19 mouse cellular contexts compared by ENCODE assay signal in genomic region chr11:121605604-121606003, GRCm38 (mm10).
"Had no signal": no experiment of that assay in that cellular context is flagged by ENCODE, and none has a peak within 500 bp of the region (broad histone marks: within the 10 kb centered on the region; RNA-seq: fewer than 3 reads in every experiment).

No protein-coding gene starts in this region.

- H3K9me3 ChIP-seq: liver, embryonic 13.5 days; midbrain, embryonic 12.5 days; midbrain, embryonic 15.5 days; neural tube, embryonic 13.5 days; stomach, embryonic 15.5 days had no signal

- DNase-seq: kidney, adult 11 months; kidney, adult 9 months; kidney, postnatal 25 days; layer of hippocampus, adult 9-11 months; liver, embryonic 13.5 days; lung, adult 2 months; lung, postnatal 14 days; lung, postnatal 4 days; retina, postnatal 1 day; right cerebral cortex, postnatal 25 days; spleen, adult 18-20 months; thymus, adult 18-20 months; thymus, postnatal 14 days had no signal

- H3K4me3 ChIP-seq: layer of hippocampus, adult 2 months; liver, embryonic 13.5 days; midbrain, embryonic 12.5 days; midbrain, embryonic 15.5 days; neural tube, embryonic 13.5 days; stomach, embryonic 15.5 days had no signal

- H3K4me1 ChIP-seq: midbrain, embryonic 12.5 days; midbrain, embryonic 15.5 days; neural tube, embryonic 13.5 days; stomach, embryonic 15.5 days had no signal

- H3K4me2 ChIP-seq: liver, embryonic 13.5 days; midbrain, embryonic 12.5 days; midbrain, embryonic 15.5 days; neural tube, embryonic 13.5 days; stomach, embryonic 15.5 days had no signal

- H3K9ac ChIP-seq: liver, embryonic 13.5 days; midbrain, embryonic 12.5 days; midbrain, embryonic 15.5 days; neural tube, embryonic 13.5 days; stomach, embryonic 15.5 days had no signal

- ATAC-seq: midbrain, embryonic 15.5 days had no signal

- H3K27ac ChIP-seq: kidney, postnatal 0 days; layer of hippocampus, adult 2 months; liver, embryonic 13.5 days; midbrain, embryonic 12.5 days; midbrain, embryonic 15.5 days; neural tube, embryonic 13.5 days; stomach, embryonic 15.5 days had no signal

- H3K27me3 ChIP-seq: liver, embryonic 13.5 days; midbrain, embryonic 12.5 days; midbrain, embryonic 15.5 days; neural tube, embryonic 13.5 days; stomach, embryonic 15.5 days had no signal
